In genomic region chr14:25185556-25185958, GRCm38 (mm10) we compare ENCODE assay signal across 8 mouse cellular contexts.
DNase-seq lines count a peak whose midpoint lies in the region; ATAC-seq lines count a peak whose summit lies in the region.

No protein-coding gene starts in this region.

- ATAC-seq in hindbrain, embryonic 16.5 days: peak; percentile 62
- ATAC-seq in midbrain, embryonic 13.5 days: peak; percentile 72
- no peak for ATAC-seq in megakaryocyte-erythroid progenitor cell, adult 5-6 weeks (replicated peaks; ENCODE audit: low FRiP score, low TSS enrichment, poor library complexity, severe bottlenecking)

- peak; percentile 41 for DNase-seq in adrenal gland, adult 2 months
- DNase-seq in adrenal gland, adult 8-10 months: no peak
- DNase-seq in cerebellum, postnatal 25 days: peak; percentile 47 to 57
- no peak for DNase-seq in spleen, postnatal 10 days (ENCODE audit: low spot score in 2 of 2)
- no peak for DNase-seq in right cerebral cortex, adult 18-20 months

- H3K9ac ChIP-seq in hindbrain, embryonic 16.5 days (ENCODE audit: low read depth, low read length): peak overlapping the region; percentile 42
- H3K9ac ChIP-seq in midbrain, embryonic 13.5 days (replicated peaks): no peak overlapping the region

- peaks cover 23% of the 10 kb centered on the region for H3K4me1 ChIP-seq in hindbrain, embryonic 16.5 days (ENCODE audit: control insufficient read depth, insufficient read depth, low read depth, low read length)
- H3K4me1 ChIP-seq in midbrain, embryonic 13.5 days (replicated peaks): peaks cover 29% of the 10 kb centered on the region

- peak overlapping the region; percentile 85 for H3K27ac ChIP-seq in hindbrain, embryonic 16.5 days (ENCODE audit: low read depth, low read length)
- peak overlapping the region; percentile 88 for H3K27ac ChIP-seq in midbrain, embryonic 13.5 days

- H3K4me3 ChIP-seq in hindbrain, embryonic 16.5 days (ENCODE audit: low read length): no peak overlapping the region
- no peak overlapping the region for H3K4me3 ChIP-seq in midbrain, embryonic 13.5 days (replicated peaks)

- WGBS in hindbrain, embryonic 16.5 days: 21% methylated on average over 10 of the region's 10 CpGs
- WGBS in midbrain, embryonic 13.5 days: 28% methylated on average over 10 of the region's 10 CpGs

- H3K36me3 ChIP-seq in hindbrain, embryonic 16.5 days (ENCODE audit: control insufficient read depth, insufficient read depth, low read length): no peaks in the 10 kb centered on the region
- no peaks in the 10 kb centered on the region for H3K36me3 ChIP-seq in midbrain, embryonic 13.5 days

- no peaks in the 10 kb centered on the region for H3K9me3 ChIP-seq in hindbrain, embryonic 16.5 days (ENCODE audit: control insufficient read depth, low read length)
- no peaks in the 10 kb centered on the region for H3K9me3 ChIP-seq in midbrain, embryonic 13.5 days

- H3K27me3 ChIP-seq in hindbrain, embryonic 16.5 days (replicated peaks; ENCODE audit: control insufficient read depth, insufficient read depth, low read length): no peaks in the 10 kb centered on the region
- no peaks in the 10 kb centered on the region for H3K27me3 ChIP-seq in midbrain, embryonic 13.5 days

- no peak overlapping the region for H3K4me2 ChIP-seq in hindbrain, embryonic 16.5 days (ENCODE audit: low read length)
- 0 out of 2 replicates have a peak overlapping the region, but pooled peaks have one; percentile 10 for H3K4me2 ChIP-seq in midbrain, embryonic 13.5 days (replicated peaks)

Comparison
In these comparisons a context has a peak if more than half of its experiments do, and no peak if none do; other contexts are left out.
1. DNase-seq: peak in adrenal gland, adult 2 months (single experiment) and cerebellum, postnatal 25 days (2 of 2); none in adrenal gland, adult 8-10 months (single experiment), spleen, postnatal 10 days (0 of 2) and right cerebral cortex, adult 18-20 months (single experiment).